Mouse (Mus musculus): ENCODE data around the gene Gm10645. TPM values are rescaled to one million over a fixed set of nuclear protein-coding genes. Genes with fewer than 3 reads are reported as not detected.

Gm10645 gene
- polyA plus RNA-seq (2014; fragmentation: Illumina TruSeq; extraction: RNeasy Lipid Tissue Mini Kit (QIAGEN cat#74804); ENCODE audit: low read depth, low replicate concordance), result 1.8 TPM

DNA sequence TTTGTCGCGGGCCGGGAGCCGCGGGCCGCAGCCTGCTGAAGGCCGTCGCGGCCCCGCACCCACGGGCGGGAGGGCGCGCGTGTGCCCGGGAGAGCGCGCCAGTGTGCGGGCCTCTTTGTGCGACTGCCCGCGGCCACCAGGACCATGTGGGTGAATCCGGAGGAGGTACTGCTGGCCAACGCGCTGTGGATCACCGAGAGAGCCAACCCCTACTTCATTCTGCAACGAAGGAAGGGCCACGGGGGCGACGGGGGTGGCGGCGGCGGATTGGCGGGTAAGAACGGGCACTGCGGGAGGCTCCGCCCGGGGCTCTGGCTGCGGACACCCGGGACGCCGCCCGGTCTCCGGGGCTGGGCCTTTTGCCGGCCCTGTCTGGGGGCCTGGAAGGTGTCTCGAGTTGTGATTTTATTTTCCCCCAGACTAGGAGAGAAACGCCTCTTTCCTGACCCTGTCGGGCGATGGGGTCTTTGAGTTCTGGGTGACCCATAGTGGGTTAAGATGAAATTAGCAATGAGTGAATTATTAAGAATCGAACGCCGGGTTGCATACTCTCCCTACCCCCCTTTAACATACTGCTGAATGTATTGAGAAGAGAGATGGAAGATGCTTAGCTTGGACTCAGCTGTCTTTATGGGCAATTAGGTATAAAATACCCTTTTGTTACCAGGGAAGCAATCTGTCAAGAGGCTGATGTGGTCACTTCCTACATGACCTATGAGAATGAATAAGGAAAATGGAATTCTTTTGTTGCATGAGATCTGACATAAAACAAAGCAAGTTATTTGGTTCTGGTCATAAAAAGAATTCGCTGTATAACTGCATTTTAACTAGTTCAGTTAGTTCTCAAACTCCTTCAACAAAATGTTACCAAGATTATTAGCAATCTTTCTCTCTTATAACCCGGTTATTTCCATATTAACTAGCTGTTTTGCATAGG is at the start of gene Gm10645:
TSS of gene Gm10645 (minus strand) at position 240 of the 937 bp plus-strand sequence.

DNA sequence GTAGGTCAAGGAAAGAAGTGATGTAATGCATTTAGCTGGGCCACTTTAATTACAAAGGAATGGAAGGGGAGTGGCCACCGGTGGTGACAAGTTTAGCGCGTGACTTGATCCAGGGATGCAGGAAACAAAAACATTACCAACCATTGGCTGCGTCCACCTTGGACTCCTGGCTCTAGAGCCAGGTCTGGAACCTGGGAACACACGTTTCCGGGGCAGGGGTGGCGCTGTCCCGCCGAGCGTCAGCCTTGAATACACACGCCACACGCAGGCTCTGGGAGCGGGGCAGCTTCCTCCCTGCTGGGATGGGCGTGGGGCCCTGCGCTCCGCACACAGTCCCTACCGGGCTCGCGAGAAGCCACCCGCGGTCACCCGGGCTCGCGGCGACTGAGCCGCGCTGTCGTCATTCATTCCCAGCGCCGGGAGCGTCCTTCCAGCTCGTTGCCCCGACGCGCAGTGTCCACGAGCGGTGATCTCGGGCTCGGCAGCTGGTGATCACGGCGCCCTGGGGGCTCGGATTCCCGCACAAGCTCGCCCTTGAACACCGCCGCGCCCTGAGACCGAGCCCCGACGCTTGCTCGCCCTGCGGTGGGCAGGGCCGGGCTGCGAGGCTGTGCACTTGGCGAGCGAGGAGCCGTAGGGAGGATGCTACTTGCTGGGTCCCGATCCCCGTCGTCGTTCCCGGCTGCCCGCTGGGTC is 587 bp downstream of the Gm10645 start, which contains the start of gene Tbc1d9:
TSS of gene Tbc1d9 (plus strand) at position 118 of the 696 bp plus-strand sequence.

Other genes with a start within 250 kb of the Gm10645 start
- gene Tbc1d9, start 818 bp downstream of the Gm10645 start, polyA plus RNA-seq (2014; fragmentation: Illumina TruSeq; extraction: RNeasy Lipid Tissue Mini Kit (QIAGEN cat#74804); ENCODE audit: low read depth, low replicate concordance), result 33.6 TPM
- gene Ucp1, start 124.2 kb upstream of the Gm10645 start, polyA plus RNA-seq (2014; fragmentation: Illumina TruSeq; extraction: RNeasy Lipid Tissue Mini Kit (QIAGEN cat#74804); ENCODE audit: low read depth, low replicate concordance), result 0.25 TPM
- 14.5 TPM for gene Elmod2, start 166.3 kb upstream of the Gm10645 start, polyA plus RNA-seq (2014; fragmentation: Illumina TruSeq; extraction: RNeasy Lipid Tissue Mini Kit (QIAGEN cat#74804); ENCODE audit: low read depth, low replicate concordance)
- 1.8 TPM for gene Mgat4d, start 182.3 kb upstream of the Gm10645 start, polyA plus RNA-seq (2014; fragmentation: Illumina TruSeq; extraction: RNeasy Lipid Tissue Mini Kit (QIAGEN cat#74804); ENCODE audit: low read depth, low replicate concordance)
- 10.1 TPM for gene Clgn, start 223.7 kb upstream of the Gm10645 start, polyA plus RNA-seq (2014; fragmentation: Illumina TruSeq; extraction: RNeasy Lipid Tissue Mini Kit (QIAGEN cat#74804); ENCODE audit: low read depth, low replicate concordance)